Mouse (Mus musculus): ENCODE measurements around the gene Neu1.

GRCm38 (mm10) chr17:34898706-34899052 is 32.4 kb upstream of the Neu1 start:
- no peak for TF ChIP-seq POLR2A (IDR thresholded peaks at IDR 0.05; ENCODE audit: low read depth, low read length)
- TF ChIP-seq CTCF (IDR thresholded peaks at IDR 0.05; ENCODE audit: extremely low read depth, insufficient read length, insufficient replicate concordance, low read depth, low read length), result no peak

All from small intestine, adult 2 months (tissue).